Mouse (Mus musculus) CD4-positive, CD25-positive, alpha-beta regulatory T cell, adult 9 weeks (primary cell): ENCODE data around the gene Eif4a2. TPM values are rescaled to one million over a fixed set of nuclear protein-coding genes. Genes with fewer than 3 reads are reported as not detected.

ENCODE experiments used
- polyA plus RNA-seq: library from polyadenylated mRNA; unstranded; fragments of 100-300 nt; shearing (Covaris generic); gene quantifications from one replicate; pipeline ENCODE4 v1.2.1, GENCODE M21; 2017

The Eif4a2 gene
- polyA plus RNA-seq = 294 TPM

DNA sequence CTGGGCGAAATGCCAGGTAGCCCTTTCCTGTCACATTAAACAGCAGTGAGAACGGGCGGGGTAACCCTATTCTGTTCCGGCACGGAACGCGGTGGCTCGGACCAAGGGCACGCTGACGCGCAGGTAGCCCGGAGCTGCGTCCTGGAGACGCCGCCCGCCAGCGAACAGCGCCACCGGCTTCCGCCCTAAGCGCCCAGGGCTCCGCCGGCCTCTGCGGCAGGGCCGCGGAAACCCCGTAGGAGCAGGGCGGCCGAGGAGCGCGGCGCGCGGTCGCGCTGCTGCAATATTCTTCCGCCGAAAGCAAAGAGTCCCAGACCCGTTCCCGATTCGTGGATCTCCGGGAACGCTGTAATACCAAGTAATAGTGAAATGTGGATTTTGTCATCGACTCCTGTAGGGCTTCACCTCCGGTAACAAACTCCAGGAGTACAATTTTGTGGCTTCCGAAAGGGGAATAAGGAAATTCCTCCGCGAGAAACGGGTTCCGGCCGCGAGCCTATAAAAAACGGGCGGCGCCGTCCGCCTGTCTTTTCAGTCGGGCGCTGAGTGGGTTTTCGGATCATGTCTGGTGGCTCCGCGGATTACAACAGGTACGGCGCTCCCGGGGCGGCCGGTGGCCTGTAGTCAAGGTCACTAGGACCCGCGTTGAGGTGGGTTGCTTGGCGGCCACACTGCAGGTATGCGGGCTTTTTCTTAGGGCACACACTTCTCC is at the start of gene Eif4a2:
Gene Eif4a2, plus strand, starts transcription at position 214 of the 712 bp plus-strand sequence.

DNA sequence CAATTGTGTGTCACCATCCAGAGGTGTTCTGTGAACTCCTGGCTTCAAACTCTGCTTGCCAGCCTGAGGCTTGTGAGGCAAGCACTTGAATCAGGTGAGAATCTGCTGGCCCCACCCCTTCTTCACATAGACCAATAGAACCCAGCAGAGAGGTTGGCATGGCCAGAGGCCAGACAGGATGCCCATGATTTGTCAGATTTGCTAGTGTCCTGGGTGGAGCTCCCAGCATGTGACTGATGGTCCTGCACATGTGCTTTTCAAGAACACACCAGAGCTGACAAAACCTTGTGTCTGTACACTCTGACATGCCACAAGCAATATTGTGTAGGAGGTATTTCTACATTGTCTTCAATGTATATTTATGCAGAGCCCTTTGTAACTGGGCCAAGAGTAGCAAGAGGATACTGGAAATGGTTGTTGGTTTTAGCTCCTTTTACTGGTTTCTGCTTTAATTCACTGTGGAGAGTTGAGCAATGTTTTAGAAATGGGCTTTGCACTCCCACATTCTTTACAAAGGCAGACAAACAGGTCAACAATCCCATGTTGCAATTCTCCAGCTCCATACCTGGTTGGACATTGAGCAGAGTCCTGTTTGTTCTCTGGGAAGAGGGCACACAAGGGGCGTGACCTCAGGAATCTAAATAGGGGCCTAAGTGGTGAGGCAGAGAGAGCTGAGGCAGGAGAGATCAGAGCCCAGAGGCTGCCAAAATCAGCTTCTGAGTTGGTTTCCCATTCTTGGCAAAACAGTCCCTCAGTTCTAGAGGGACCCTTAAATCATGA is 49.4 kb upstream of the Eif4a2 start, which contains the start of gene Kng1:
Gene Kng1, plus strand, starts transcription at position 198 of the 780 bp plus-strand sequence.

DNA sequence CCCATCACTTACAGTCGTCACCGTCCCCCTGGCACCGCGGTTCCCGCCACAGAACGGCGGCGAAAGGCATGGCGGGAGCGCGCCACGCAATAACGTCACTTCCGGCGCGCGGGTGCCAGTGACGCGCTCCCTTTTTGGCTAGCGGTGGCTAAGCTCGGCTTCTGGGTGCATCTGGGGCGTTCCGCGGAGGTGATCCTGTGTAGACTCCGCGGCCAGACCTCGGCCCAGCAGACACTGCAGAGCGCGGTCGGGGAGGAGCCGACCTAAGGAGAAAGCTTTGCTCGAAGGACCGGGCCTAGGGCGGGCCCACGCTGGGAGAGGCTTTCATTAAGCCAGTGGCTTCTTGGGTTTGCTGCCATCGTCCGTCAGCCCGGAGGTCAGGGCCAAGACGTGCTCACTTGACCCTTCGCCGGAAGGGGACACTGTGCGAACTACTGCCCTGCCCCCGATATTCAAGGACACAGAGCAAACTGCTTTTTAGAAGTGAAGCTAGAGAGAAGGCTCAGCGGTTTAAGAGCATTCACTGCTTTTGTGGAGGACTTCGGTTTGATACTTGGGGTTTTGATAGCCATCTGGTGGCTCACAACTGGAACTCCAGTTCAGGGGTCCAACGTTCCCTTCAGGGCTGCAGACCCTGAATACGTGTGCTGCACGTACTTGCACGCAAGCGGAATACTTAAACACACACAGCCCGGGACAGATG is 20.6 kb downstream of the Eif4a2 start, which contains the start of gene Rfc4:
Gene Rfc4, minus strand, starts transcription at position 65 of the 703 bp plus-strand sequence.

DNA sequence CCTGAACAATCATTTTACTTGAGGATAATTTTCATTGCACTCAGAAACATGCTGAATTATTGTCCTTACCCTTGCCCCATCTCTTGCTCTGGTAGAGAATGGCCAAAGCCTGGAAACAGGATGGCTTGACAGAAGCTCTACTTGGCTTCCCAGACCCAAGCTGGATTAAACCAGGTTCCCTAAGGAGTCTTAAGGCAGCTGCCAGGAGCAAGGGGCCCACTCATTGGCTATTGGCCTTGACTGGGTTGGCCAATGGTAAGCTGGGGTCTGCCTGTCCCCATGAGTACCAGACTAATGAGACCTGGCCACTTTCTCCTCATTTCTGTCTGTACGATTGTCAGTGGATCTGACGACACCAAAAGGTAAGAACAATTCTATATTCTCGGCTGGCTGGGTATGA is 39.0 kb downstream of the Eif4a2 start, which contains the start of gene Adipoq:
Gene Adipoq, plus strand, starts transcription at position 257 of the 400 bp plus-strand sequence.

Other genes with a start within 250 kb of the Eif4a2 start
- gene Tbccd1, start 249.8 kb upstream of the Eif4a2 start, polyA plus RNA-seq = 29.1 TPM
- 111 TPM for gene Dnajb11, start 249.6 kb upstream of the Eif4a2 start, polyA plus RNA-seq
- not detected for gene Ahsg, start 216.2 kb upstream of the Eif4a2 start, polyA plus RNA-seq
- not detected for gene Fetub, start 189.1 kb upstream of the Eif4a2 start, polyA plus RNA-seq
- gene Hrg, start 156.4 kb upstream of the Eif4a2 start, polyA plus RNA-seq = not detected
- gene Kng2, start 78.0 kb upstream of the Eif4a2 start, polyA plus RNA-seq = not detected
- gene Kng1, start 49.6 kb upstream of the Eif4a2 start, polyA plus RNA-seq = not detected
- gene Rfc4, start 20.3 kb downstream of the Eif4a2 start, polyA plus RNA-seq = 31.3 TPM
- 0.57 TPM for gene Adipoq, start 39.1 kb downstream of the Eif4a2 start, polyA plus RNA-seq
- gene St6gal1, start 117.3 kb downstream of the Eif4a2 start, polyA plus RNA-seq = 115 TPM